Mouse (Mus musculus) heart, embryonic 13.5 days (tissue): ENCODE data around the gene Adgrb3. TPM values are rescaled to one million over a fixed set of nuclear protein-coding genes. Genes with fewer than 3 reads are reported as not detected.
"Not testable (repeated sequence)": the region's sequence is repeated elsewhere in the genome, so short reads cannot be mapped to it uniquely, and the experiment has no call there.

Source experiments
- ATAC-seq: fragments of 200-750 bp; cut with Nextera tagmentation; 2 replicates; pipeline ENCODE4 v1.8.0; 2017; ENCODE audit warnings: moderate TSS enrichment; ENCODE audit not compliant: insufficient number of reproducible peaks, low FRiP score, low TSS enrichment; ENCODE audit errors: extremely low read depth
- H3K27ac ChIP-seq: fragments of 300-500 bp; sonication (generic); replicated peaks from 2 replicates; pipeline ENCODE4 v1.5.1; 2015; ENCODE audit warnings: moderate library complexity, mild to moderate bottlenecking, inconsistent platforms
- H3K27me3 ChIP-seq: fragments of 300-500 bp; sonication (generic); replicated peaks from 2 replicates; pipeline ENCODE4 v1.6.1; 2015; ENCODE audit warnings: mild to moderate bottlenecking, inconsistent platforms
- H3K36me3 ChIP-seq: fragments of 300-500 bp; sonication (generic); 2 replicates; pipeline ENCODE4 v1.6.1; 2015; ENCODE audit warnings: mild to moderate bottlenecking, inconsistent platforms
- H3K4me1 ChIP-seq: fragments of 300-500 bp; sonication (generic); 2 replicates; pipeline ENCODE4 v1.6.1; 2015; ENCODE audit warnings: inconsistent platforms
- H3K4me2 ChIP-seq: fragments of 300-500 bp; sonication (generic); 2 replicates; pipeline ENCODE4 v1.6.1; 2015; ENCODE audit warnings: inconsistent platforms, mild to moderate bottlenecking, moderate library complexity
- H3K4me3 ChIP-seq: fragments of 300-500 bp; sonication (generic); 2 replicates; pipeline ENCODE4 v1.5.1; 2015; ENCODE audit warnings: moderate library complexity, mild to moderate bottlenecking, inconsistent platforms
- H3K9ac ChIP-seq: fragments of 300-500 bp; sonication (generic); 2 replicates; pipeline ENCODE4 v1.6.1; 2015; ENCODE audit warnings: inconsistent platforms, mild to moderate bottlenecking, moderate library complexity
- H3K9me3 ChIP-seq: fragments of 300-500 bp; sonication (generic); 2 replicates; pipeline ENCODE4 v1.6.1; 2016; ENCODE audit warnings: inconsistent platforms
- WGBS: fragments of 180-500 bp; shearing (Covaris S2); methylation state at CpG from one replicate; pipeline ENCODE4 v1.1.7; 2015; ENCODE audit warnings: mixed read lengths; 5-methylcytosine and 5-hydroxymethylcytosine counted together
- polyA plus RNA-seq: library from polyadenylated mRNA; unstranded; fragments of >200 nt; fragmentation: Nextera tagmentation; extraction: Ambion mirVana; gene quantifications from 2 replicates; pipeline ENCODE4 v1.2.1, GENCODE M21; 2015

Gene Adgrb3
- polyA plus RNA-seq, 1 experiment from 2014 or later, result 0.21 TPM

- ATAC-seq, result no peak
- no peak overlapping the region for H3K4me2 ChIP-seq
Measured at GRCm38 (mm10) chr1:25057212-25057611, 772.3 kb downstream of the Adgrb3 start.

GRCm38 (mm10) chr1:25042091-25042490 is 787.4 kb downstream of the Adgrb3 start:
- H3K4me3 ChIP-seq, result no peak overlapping the region
- H3K9ac ChIP-seq, result no peak overlapping the region
- 59% methylated on average over 4 of the region's 4 CpGs for WGBS
- ATAC-seq, result no peak
- no peak overlapping the region for H3K27ac ChIP-seq
- H3K4me2 ChIP-seq, result no peak overlapping the region
- H3K9me3 ChIP-seq, result no peaks in the 10 kb centered on the region
- H3K36me3 ChIP-seq, result no peaks in the 10 kb centered on the region
- H3K4me1 ChIP-seq, result no peaks in the 10 kb centered on the region
- no peaks in the 10 kb centered on the region for H3K27me3 ChIP-seq

More at GRCm38 (mm10) chr1:25057212-25057611, 772.3 kb downstream of the Adgrb3 start:
- Histone ChIP-seq H3K36me3 (no peaks in the 10 kb centered on the region), H3K4me1 (no peaks in the 10 kb centered on the region), H3K27me3 (no peaks in the 10 kb centered on the region), H3K4me3 (no peak overlapping the region), H3K9me3 (no peaks in the 10 kb centered on the region), H3K9ac (no peak overlapping the region), H3K27ac (no peak overlapping the region)
- WGBS, result 81% methylated on average over 6 of the region's 6 CpGs

GRCm38 (mm10) chr1:25034161-25034560 is 795.3 kb downstream of the Adgrb3 start:
- no peaks in the 10 kb centered on the region for H3K36me3 ChIP-seq
- no peaks in the 10 kb centered on the region for H3K9me3 ChIP-seq
- no peaks in the 10 kb centered on the region for H3K4me1 ChIP-seq
- no peaks in the 10 kb centered on the region for H3K27me3 ChIP-seq
- no peak overlapping the region for H3K4me2 ChIP-seq
- ATAC-seq, result no peak
- WGBS, result 79% methylated on average over 10 of the region's 10 CpGs
- no peak overlapping the region for H3K27ac ChIP-seq
- no peak overlapping the region for H3K4me3 ChIP-seq
- H3K9ac ChIP-seq, result no peak overlapping the region

GRCm38 (mm10) chr1:25033155-25034095 is 796.1 kb downstream of the Adgrb3 start:
- 71% methylated on average over 8 of the region's 8 CpGs for WGBS
- H3K9me3 ChIP-seq, result no peaks in the 10 kb centered on the region
- no peak for ATAC-seq
- H3K27ac ChIP-seq, result no peak overlapping the region
- no peaks in the 10 kb centered on the region for H3K36me3 ChIP-seq
- H3K4me3 ChIP-seq, result no peak overlapping the region
- no peak overlapping the region for H3K4me2 ChIP-seq
- H3K27me3 ChIP-seq, result no peaks in the 10 kb centered on the region
- H3K4me1 ChIP-seq, result no peaks in the 10 kb centered on the region
- H3K9ac ChIP-seq, result no peak overlapping the region

GRCm38 (mm10) chr1:25023156-25023555 is 806.4 kb downstream of the Adgrb3 start:
- H3K9me3 ChIP-seq, result no peaks in the 10 kb centered on the region
- H3K36me3 ChIP-seq, result no peaks in the 10 kb centered on the region
- H3K9ac ChIP-seq, result no peak overlapping the region
- no peak overlapping the region for H3K4me3 ChIP-seq
- no peaks in the 10 kb centered on the region for H3K4me1 ChIP-seq
- no peak for ATAC-seq
- no peaks in the 10 kb centered on the region for H3K27me3 ChIP-seq
- H3K4me2 ChIP-seq, result no peak overlapping the region
- 64% methylated on average over 3 of the region's 3 CpGs for WGBS
- no peak overlapping the region for H3K27ac ChIP-seq

- whole genome bisulfite sequencing, result 71% methylated on average over 7 of the region's 8 CpGs
- not testable (repeated sequence) for H3K4me1 ChIP-seq, H3K9ac ChIP-seq, H3K27me3 ChIP-seq, H3K4me2 ChIP-seq, ATAC-seq, H3K9me3 ChIP-seq, H3K27ac ChIP-seq, H3K4me3 ChIP-seq, H3K36me3 ChIP-seq
Measured at GRCm38 (mm10) chr1:25017851-25018250, 811.7 kb downstream of the Adgrb3 start.
